Mouse (Mus musculus) forebrain, postnatal 0 days (tissue): ENCODE results near the gene G6pc3. TPM values are rescaled to one million over a fixed set of nuclear protein-coding genes. Genes with fewer than 3 reads are reported as not detected.

ENCODE experiments used
- ATAC-seq: fragments of 200-750 bp; cut with Nextera tagmentation; 2 replicates; pipeline ENCODE4 v1.8.0; 2017; ENCODE audit warnings: mild to moderate bottlenecking, moderate library complexity
- DNase-seq: peaks from one replicate; pipeline ENCODE4 v3.0.0-alpha.2; 2015
- H3K27ac ChIP-seq: fragments of 300-500 bp; sonication (generic); 2 replicates; pipeline ENCODE4 v1.5.1; 2014; ENCODE audit warnings: low read depth, mild to moderate bottlenecking, antibody characterized with exemption, low read length, moderate library complexity, mixed read lengths
- H3K27me3 ChIP-seq: fragments of 300-500 bp; sonication (generic); 2 replicates; pipeline ENCODE4 v1.6.1; 2014; ENCODE audit warnings: mild to moderate bottlenecking, low read length, mixed read lengths; ENCODE audit not compliant: insufficient read depth
- H3K36me3 ChIP-seq: fragments of 300-500 bp; sonication (generic); 2 replicates; pipeline ENCODE4 v1.6.1; 2014; ENCODE audit warnings: mild to moderate bottlenecking, moderate library complexity; ENCODE audit not compliant: insufficient read depth
- H3K4me1 ChIP-seq: fragments of 300-500 bp; sonication (generic); 2 replicates; pipeline ENCODE4 v1.6.1; 2014; ENCODE audit warnings: antibody characterized with exemption; ENCODE audit not compliant: insufficient read depth
- H3K4me2 ChIP-seq: fragments of 300-500 bp; sonication (generic); 2 replicates; pipeline ENCODE4 v1.6.1; 2014; ENCODE audit warnings: low read depth, mild to moderate bottlenecking, moderate library complexity
- H3K4me3 ChIP-seq: fragments of 300-500 bp; sonication (generic); 2 replicates; pipeline ENCODE4 v1.5.1; 2014; ENCODE audit warnings: low read depth, low read length, mixed read lengths
- H3K9ac ChIP-seq: fragments of 300-500 bp; sonication (generic); 2 replicates; pipeline ENCODE4 v1.6.1; 2014; ENCODE audit warnings: mild to moderate bottlenecking
- H3K9me3 ChIP-seq: fragments of 300-500 bp; sonication (generic); 2 replicates; pipeline ENCODE4 v1.6.1; 2016; ENCODE audit warnings: low read length
- CTCF ChIP-seq: sonication (generic); IDR thresholded peaks from 2 replicates; pipeline ENCODE4 v1.5.1; 2016; ENCODE audit warnings: antibody characterized with exemption, control low read depth, low read depth
- WGBS: fragments of 180-500 bp; shearing (Covaris S2); extraction: QIAGEN DNeasy Blood & Tissue Kit; methylation state at CpG from one replicate; pipeline ENCODE4 v1.1.7; 2014; 5-methylcytosine and 5-hydroxymethylcytosine counted together
- polyA plus RNA-seq: library from polyadenylated mRNA; unstranded; fragments of >200 nt; fragmentation: Nextera tagmentation; extraction: Ambion mirVana; gene quantifications from 2 replicates; pipeline ENCODE4 v1.2.1, GENCODE M21; 2015
- total RNA-seq: library from RNA; depleted of rRNA; stranded (reverse); fragments of >200 nt; gene quantifications from 2 replicates; pipeline ENCODE4 v1.2.3, GENCODE M21; 2014

The G6pc3 gene
- total and polyA plus RNA-seq, 2 experiments from 2014 or later, result 32.0 to 32.1 TPM

DNA sequence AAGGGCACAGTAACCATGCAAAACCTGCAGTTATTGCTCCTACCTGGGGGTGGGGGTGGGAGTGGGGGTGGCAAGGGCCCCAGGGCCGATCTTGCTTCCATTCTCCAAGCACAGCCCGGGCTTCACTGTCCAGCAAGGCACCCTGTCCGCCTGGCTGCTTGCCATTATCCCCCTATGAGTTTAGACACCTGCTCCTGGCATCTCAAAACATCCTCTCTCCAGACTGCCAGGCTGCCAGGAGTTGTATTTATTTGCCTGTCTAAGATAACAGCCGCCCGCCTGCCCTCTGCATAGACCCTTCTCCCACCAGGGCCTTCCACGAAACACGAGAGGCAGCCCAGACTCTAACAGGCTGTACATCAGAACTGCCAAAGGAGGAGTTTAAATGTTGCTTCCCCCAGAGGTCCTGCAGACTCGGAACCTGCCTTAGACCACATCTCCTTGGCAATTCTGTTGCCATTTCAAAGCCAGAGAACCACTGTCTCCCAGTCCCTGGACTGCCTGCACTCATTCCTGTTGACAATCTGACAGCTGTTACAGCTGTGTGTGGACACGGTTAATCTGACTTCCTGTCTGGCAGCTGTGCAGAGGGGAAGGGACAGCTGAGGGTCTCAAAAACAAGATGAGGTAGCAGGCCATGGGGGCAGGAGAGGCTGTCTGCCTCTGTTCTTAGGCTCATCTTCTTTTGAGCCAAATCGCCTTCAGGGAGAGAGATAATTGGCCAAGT is 25.2 kb downstream of the G6pc3 start:
- no peaks in the 10 kb centered on the region for H3K27me3 ChIP-seq
- H3K4me3 ChIP-seq, result no peak overlapping the region
- H3K9ac ChIP-seq, result no peak overlapping the region
- DNase-seq (no peak), ATAC-seq (no peak)
- H3K36me3 ChIP-seq, result peaks cover 9% of the 10 kb centered on the region
- WGBS, result 55% methylated on average over 10 of the region's 10 CpGs
- H3K4me1 ChIP-seq, result peaks cover 40% of the 10 kb centered on the region
- no peaks in the 10 kb centered on the region for H3K9me3 ChIP-seq
- TF ChIP-seq CTCF, result no peak
- H3K4me2 ChIP-seq, result no peak overlapping the region
- no peak overlapping the region for H3K27ac ChIP-seq

DNA sequence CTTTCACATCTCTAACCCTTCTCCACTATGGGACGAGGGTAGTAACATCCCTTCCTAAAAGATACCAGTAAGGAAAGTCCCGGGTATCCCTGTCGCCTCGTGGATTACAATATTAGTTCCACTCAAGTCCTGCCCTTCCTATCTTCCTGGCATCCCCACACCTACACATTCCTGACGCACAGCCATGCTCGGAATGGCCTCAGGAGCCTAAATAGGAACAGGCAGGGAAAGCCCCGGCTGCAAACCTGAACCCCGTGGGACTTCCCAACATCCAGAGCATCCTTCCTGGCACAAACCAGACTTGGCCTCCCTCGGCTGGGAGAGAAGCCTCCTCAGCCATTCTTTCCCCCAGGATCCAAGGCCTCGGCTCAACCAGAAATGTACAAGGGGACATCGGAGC is 26.1 kb downstream of the G6pc3 start:
- Histone ChIP-seq H3K9me3 (no peaks in the 10 kb centered on the region), H3K27ac (no peak overlapping the region), H3K4me3 (no peak overlapping the region), H3K4me1 (peaks cover 46% of the 10 kb centered on the region), H3K36me3 (peaks cover 16% of the 10 kb centered on the region), H3K9ac (no peak overlapping the region), H3K27me3 (no peaks in the 10 kb centered on the region), H3K4me2 (peak overlapping the region; percentile 67; the same call in 1 of the 2 replicates)
- TF ChIP-seq CTCF, result no peak
- ATAC-seq (no peak), DNase-seq (no peak)
- 79% methylated on average over 11 of the region's 11 CpGs for WGBS

DNA sequence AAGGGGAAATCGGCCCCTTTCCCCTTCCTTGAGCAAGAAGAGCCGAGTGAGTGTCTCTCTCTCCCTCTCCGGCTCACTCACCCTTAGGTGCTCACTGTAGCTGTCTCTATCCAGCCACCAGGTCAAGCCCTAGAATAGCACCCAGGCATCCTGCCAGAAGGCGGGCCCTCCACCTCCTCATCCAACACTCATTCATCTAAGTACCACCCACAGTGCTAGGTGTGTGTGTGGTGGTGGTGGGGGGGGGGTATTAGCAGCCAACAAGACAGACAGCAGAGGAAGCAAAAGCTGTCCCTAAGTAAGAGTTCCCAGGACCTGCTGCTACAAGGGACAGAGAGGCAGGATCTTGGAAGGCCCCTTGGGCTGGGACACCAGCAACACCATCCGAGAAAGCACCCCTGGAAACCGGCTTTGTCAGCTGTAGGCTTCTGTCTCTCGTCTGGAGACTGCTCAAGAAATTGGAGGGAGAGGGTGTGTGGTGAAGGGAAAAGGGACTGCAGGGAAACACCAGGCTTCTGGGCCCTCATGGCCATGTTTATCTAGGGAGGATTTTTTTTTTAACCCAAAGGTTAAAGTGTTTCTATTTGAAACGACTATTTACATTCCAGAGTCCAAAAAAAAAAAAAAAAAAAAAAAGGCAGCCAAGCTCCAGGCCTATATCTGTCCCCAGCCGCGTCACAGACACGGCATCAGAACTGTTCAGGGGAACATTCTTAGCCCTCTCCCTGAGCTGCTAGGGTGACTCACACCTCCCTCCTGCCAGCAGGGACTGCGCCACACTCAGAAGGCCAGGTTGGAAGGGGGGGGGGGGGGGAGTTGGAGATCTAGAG is 26.9 kb downstream of the G6pc3 start:
- peak overlapping the region; percentile 67 for H3K4me2 ChIP-seq
- ATAC-seq (no peak), DNase-seq (no peak)
- H3K4me3 ChIP-seq, result no peak overlapping the region; the same call in 1 of the 2 replicates
- H3K9me3 ChIP-seq, result no peaks in the 10 kb centered on the region
- WGBS, result 40% methylated on average over 12 of the region's 12 CpGs
- H3K4me1 ChIP-seq, result peaks cover 46% of the 10 kb centered on the region
- H3K9ac ChIP-seq, result no peak overlapping the region
- H3K27ac ChIP-seq, result no peak overlapping the region
- H3K27me3 ChIP-seq, result no peaks in the 10 kb centered on the region
- peaks cover 24% of the 10 kb centered on the region for H3K36me3 ChIP-seq
- TF ChIP-seq CTCF, result no peak

DNA sequence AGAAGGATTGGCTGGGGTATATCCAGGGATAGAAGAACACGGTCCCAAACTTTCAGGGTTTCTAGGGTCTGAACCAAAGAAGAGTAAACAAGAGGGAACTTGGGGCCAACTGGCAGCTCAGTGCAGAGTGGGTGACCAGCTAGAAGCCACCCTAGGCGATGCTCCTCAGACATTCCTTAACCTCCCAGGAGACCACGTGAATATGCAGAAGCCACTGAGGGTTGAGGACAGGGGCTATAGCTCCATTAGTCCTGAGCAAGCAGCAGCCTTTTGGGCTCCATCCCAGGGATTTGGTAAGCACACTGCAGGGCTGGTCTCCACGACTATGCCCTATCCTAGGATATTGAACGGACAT is 27.4 kb downstream of the G6pc3 start:
- Histone ChIP-seq H3K36me3 (peaks cover 27% of the 10 kb centered on the region), H3K27ac (no peak overlapping the region), H3K4me1 (peaks cover 46% of the 10 kb centered on the region), H3K9ac (0 out of 2 replicates have a peak overlapping the region, but pooled peaks have one; percentile 1), H3K9me3 (no peaks in the 10 kb centered on the region), H3K4me3 (peak overlapping the region; percentile 5; the same call in 1 of the 2 replicates), H3K27me3 (no peaks in the 10 kb centered on the region), H3K4me2 (peak overlapping the region; percentile 67)
- DNase-seq, result no peak
- 52% methylated on average over 5 of the region's 5 CpGs for WGBS
- TF ChIP-seq CTCF, result no peak
- ATAC-seq, result no peak

DNA sequence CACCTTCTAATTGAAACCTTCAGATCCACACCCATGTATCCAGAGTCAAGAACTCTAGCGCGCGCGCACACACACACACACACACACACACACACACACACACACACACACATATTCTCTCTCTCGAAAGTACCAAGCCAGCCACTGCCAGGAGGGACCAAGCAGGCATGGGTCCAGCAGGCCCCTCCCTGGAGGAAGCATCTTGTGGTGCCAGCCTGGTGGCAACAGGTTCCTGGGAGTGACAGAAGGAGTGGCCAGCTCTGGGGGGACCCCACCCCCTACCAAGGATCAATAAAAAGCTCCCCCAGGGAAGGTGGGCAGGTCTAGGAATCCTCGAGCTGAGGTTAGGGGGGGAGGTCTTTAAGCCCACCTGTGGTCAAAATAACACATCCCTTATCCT is 28.0 kb downstream of the G6pc3 start:
- peak overlapping the region; percentile 36; the same call in 1 of the 2 replicates for H3K4me3 ChIP-seq
- no peaks in the 10 kb centered on the region for H3K27me3 ChIP-seq
- no peak overlapping the region for H3K27ac ChIP-seq
- H3K9ac ChIP-seq, result no peak overlapping the region
- DNase-seq, result no peak
- H3K4me2 ChIP-seq, result peak overlapping the region; percentile 67
- TF ChIP-seq CTCF, result no peak
- ATAC-seq, result no peak
- H3K36me3 ChIP-seq, result peaks cover 28% of the 10 kb centered on the region
- WGBS, result 71% methylated on average over 6 of the region's 6 CpGs
- peaks cover 41% of the 10 kb centered on the region for H3K4me1 ChIP-seq
- H3K9me3 ChIP-seq, result no peaks in the 10 kb centered on the region

DNA sequence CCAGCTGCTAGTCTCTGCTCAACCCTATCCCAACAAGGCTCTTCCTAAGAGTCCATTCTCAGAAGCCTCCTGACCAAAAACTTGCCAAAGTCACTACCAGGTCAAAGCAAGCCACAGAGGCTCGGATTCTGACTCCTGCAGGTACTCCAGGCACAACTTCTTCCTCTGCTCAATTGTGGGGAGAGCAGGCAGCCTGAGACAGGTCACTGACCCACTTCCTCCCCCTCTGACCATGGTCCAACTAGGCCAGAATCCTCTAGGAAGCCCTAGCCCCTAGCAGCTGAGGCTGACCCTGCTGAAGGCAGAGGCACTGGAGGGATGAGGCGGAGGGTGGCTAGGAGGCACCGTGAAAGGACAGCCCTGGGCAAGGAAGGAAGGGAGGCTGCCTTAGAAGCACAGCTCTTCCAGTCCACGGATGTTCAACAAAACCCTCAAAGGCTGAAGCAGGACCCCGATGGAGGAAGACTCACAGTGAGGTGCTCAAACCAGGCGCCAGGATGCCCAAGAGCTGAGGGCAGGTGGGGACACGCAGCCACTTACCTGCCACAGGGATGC is 28.5 kb downstream of the G6pc3 start:
- ATAC-seq (no peak), DNase-seq (no peak)
- Histone ChIP-seq H3K4me2 (peak overlapping the region; percentile 67), H3K4me1 (peaks cover 40% of the 10 kb centered on the region), H3K9ac (peak overlapping the region; percentile 50), H3K9me3 (no peaks in the 10 kb centered on the region), H3K27me3 (no peaks in the 10 kb centered on the region), H3K27ac (peak overlapping the region; percentile 83), H3K4me3 (peak overlapping the region; percentile 36; the same call in 1 of the 2 replicates), H3K36me3 (peaks cover 34% of the 10 kb centered on the region)
- WGBS, result 69% methylated on average over 7 of the region's 7 CpGs
- TF ChIP-seq CTCF, result no peak
